Mouse (Mus musculus): Measurements from ENCODE around the gene Fbxo5.

The Fbxo5 gene

DNA sequence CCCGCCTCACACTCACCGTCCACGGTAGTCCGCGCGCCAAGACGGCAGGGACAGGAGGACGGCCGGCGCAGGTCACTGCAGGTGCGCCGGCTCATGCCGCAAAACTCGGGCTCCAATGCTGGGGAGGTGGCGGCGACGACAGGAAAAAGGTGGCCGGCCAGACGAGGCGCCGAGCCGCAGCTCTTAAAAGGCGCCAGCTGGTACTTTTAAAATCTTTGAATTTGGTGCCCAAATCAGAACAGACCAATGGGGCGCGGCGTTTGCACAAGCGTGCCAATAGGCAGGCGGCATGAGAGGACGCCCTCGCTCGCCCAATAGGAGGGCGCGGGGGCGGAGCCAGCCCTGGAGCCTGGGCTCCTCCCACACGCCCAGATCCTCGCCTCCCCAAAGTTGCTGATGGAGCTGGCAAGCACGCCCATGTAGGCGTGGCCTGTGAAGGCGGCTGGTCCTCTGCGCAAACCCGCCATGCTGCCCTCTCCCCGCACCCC, at the start of gene Fbxo5:
Gene Fbxo5, minus strand, starts transcription at position 358 of the 488 bp plus-strand sequence.
- peak; percentile 100 for DNase-seq (ENCODE audit: low read depth)

- peak; percentile 34 for DNase-seq (ENCODE audit: low read depth)
Measured at GRCm38 (mm10) chr10:5853290-5853868, 48.0 kb upstream of the Fbxo5 start.

DNA sequence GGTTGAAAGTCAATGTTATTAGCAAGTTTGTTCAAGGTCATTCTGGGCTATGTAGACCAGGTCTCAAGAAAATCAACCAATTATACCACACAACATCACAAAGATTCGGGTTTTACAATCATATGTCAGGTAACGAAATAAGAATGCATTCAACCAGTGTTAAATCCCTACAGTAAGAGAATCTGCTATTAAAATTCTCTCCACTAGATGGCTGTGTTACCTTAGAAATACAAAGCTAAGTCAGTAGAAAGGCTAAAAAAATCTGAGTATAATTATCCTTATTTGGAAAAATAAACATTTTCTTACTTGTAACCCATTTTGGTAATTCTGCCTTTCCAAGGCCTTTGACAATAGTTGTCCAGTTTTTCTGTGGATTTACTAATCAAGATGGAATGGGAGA, 41.5 kb upstream of the Fbxo5 start:
- peak; percentile 64 for DNase-seq (ENCODE audit: low read depth)

DNA sequence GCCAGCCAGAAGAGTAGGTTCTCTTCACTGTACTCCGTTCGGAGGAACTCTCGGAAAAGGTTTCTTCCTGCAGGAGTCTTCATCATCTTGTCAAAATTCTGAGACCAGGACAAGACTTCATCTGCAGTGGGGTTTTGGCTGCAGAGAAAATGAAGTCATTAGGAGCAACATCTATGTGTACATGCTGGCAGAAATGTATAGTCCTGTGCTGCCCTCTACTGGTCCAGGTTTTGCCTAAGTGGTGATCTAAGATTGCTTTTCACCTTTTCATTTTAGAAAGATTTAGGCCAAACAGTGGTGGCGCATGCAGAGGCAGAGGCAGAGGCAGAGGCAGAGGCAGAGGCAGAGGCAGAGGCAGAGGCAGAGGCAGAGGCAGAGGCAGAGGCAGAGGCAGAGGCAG, 36.0 kb upstream of the Fbxo5 start:
- DNase-seq (ENCODE audit: low read depth): peak; percentile 92

GRCm38 (mm10) chr10:5826336-5827025, 21.1 kb upstream of the Fbxo5 start:
- DNase-seq (ENCODE audit: low read depth): no peak

DNA sequence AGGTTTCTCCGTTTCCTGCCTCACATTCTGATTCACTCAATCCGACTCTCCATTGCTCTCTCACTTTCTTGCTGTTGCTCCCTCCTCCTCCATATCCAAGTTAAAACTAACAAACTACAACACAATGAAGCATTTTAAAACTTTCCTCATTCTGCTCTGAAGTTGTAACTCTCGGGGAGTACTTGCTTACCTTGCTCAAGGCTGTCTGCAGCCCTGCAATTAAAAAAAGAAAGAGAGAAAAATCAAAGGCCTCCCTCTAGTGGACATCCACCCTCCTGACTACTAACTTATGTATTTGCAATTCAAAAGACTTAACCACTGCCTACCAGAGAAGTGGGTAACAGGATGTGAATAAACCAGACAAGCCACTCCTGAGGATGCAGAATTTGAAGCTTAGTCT, 19.4 kb upstream of the Fbxo5 start:
- peak; percentile 81 for DNase-seq (ENCODE audit: low read depth)

DNA sequence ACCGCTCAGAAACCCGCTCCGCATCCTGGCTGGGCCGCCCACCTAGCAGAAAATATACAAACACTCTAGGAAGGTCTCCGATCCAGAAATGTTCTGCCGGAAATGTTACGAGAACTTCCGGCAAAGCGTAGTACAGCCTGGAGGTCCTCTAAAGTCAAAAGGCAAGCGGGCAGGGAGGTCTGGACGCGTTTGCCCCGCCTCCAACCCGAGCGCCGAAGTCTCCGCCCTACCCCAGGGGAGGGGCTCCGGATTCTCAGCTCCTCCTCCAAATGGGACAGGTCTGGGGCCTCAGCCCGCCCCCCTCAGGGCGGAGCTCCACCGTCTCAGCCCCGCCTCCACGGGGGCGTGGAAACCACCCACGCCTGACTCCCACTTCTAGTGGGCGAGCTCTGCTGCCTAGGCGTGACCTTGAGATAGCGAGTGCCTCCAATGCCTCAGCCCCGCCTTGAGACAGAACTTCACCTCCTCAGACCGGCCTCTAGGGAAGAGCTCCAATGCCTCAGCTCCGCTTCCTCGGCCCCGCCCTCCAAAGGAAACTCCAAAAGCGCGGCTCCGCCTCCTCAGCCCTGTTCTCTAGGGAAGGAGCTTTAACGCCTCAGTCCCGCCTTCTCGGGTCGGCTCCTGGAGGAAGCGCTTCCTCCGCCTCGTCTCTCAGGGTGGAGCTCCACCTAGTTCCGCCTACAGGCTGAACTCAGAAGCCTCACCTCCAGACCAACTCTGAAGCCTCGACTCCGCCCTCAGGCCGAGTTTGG, 18.5 kb upstream of the Fbxo5 start, which contains the start of gene Mtrf1l:
Gene Mtrf1l, minus strand, starts transcription at position 171 of the 752 bp plus-strand sequence.
- peak; percentile 99 for DNase-seq (ENCODE audit: low read depth)

DNA sequence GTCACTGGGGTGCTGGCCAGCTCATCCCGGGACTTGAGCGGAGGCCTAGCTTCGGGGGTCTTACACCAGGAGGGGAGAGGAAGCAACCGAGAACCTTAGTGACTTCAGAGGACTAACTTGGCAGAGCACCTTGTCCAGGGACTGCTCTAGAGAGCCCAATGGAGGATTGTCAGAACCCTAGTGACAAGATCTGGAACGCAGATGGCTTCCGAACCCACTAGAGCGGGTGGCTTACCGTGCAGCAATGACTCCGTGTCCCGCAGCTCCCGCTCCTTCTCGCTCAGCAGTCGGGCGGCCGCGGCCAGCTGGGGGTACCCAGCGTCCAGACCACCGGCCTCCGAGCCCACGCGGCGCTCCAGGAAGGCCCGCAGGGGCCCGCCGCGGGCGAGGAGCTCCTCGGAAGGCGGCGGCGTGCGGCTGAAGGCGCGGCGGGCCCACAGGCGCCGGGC, 17.9 kb upstream of the Fbxo5 start:
- DNase-seq (ENCODE audit: low read depth): no peak

DNA sequence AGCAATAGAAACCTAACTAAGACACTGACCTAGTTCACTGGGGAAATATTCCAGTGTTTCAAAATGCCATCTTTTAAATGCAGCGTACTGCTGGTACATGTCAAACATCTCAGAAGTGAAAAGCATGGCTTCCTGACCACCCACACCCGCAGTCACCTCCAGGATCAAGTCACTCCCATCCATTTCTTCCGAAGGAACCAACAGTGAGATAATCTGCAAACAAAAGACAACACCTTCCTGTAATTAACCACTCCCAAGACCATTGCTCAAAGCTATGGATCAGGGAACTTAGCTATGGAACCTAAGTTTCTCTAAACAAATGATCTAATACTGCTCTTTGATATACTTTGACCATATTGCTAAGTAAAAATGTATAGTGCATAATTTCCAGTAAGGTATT, 13.4 kb upstream of the Fbxo5 start:
- no peak for DNase-seq (ENCODE audit: low read depth)

DNA sequence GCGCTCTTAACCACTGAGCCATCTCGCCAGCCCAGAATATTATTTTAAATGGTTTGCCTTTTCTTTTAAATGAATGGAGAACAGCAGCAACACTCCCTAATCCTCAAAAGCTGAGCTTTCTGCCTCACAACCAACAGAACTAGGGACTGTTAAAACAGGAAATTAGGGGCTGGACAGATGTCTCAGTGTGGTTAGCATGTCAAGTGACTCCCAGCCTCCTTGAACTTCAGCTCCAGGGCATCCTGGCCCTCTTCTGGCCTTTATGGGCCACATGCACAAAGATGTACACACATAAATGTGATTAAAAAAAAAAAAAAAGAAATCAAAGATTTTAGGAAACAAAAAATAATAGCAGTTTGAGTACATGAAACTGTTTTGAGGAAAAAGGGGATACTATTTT, 10.6 kb upstream of the Fbxo5 start:
- DNase-seq (ENCODE audit: low read depth): no peak

- no peak for DNase-seq (ENCODE audit: low read depth)
Measured at GRCm38 (mm10) chr10:5813724-5814123, 8.3 kb upstream of the Fbxo5 start.

DNA sequence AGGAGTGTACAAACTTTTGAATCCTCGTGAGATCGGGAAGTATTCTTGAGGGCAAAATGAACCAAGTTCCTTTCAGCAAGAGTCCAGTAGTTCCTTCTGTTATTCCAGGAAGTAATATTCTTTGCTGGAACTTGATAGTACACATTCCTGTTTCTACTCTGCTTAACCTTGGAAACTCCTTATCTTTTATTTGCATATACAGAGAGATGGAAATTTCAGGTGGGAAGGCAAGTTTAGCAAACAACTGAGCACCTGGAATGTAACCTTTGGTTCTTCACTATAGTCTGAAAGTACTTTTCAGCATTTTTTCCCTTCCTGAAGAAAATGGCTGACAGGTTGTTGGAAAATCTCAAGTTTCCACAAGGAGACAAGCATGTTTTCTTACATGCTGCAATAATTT, 2.3 kb upstream of the Fbxo5 start:
- DNase-seq (ENCODE audit: low read depth): no peak

DNA sequence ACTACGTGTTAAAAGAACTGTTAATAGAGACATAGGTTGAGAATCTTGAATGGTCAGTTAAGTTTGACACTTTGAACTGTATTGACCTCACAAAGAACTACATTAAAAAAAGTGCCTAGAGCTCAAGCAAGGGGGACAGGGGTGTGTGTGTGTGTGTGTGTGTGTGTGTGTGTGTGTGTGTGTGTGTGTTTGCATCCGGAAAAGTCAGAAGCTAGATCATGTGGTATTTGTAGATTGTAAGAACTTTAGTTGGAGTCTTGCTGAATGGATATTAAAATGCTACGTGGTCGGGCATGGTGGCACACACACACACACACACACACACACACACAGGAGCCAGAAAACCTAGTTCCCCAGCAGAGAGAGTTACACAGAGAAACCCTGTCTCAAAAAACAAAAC, 1.6 kb upstream of the Fbxo5 start:
- no peak for DNase-seq (ENCODE audit: low read depth)

- peak; percentile 70 for DNase-seq (ENCODE audit: low read depth)
Measured at GRCm38 (mm10) chr10:5806416-5806815, 1.0 kb upstream of the Fbxo5 start.

DNA sequence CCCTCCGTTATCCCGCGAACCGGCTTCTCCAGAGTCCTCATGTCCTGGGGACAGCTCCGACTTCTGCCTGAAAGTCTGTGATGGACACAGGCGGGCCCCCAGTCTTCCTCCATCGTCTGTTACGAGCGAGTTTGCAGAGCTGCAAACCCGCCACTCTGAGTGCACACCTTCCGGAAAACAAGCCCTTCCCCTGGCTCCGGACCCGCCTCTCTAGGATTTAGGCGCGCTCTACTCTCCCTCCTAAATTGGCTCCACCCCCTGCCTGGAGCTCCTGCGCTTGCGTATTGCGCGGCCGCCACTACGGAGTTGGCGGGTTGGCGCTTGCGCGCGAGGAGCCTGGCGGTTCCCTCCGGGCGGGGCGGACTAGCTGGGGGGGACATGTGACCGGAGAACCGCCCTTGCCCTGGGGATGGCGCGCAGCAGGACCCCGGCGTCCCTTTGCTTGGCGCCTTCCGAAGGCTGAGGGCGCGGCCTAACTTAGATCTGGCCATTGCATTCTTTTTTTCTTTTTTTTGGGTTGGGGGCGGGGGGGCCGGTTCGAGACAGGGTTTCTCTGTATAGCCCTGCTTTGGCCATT, 419 bp upstream of the Fbxo5 start:
- DNase-seq (ENCODE audit: low read depth): peak; percentile 99

GRCm38 (mm10) chr10:5804691-5805156, 676 bp downstream of the Fbxo5 start:
- DNase-seq (ENCODE audit: low read depth): peak; percentile 31

DNA sequence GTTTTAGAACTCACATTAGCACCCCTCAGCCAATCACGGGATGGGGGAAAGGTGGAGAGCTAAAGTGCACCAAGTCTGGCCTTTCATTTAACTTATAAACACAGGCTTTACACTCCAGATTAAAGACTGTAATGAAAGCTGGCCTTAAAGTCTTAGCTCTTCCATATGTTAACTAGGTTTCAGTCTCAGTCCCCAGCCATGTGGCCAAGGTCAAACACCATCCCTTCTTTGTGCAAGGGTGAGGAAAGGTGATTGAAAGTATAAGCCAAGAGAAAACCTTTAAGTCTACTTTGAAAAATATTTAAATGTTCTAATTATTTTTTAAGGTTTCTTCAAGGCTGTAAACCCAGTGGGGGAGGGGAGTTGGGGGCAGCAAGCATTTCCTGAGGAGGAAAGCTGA, 1.7 kb downstream of the Fbxo5 start:
- DNase-seq (ENCODE audit: low read depth): no peak

DNA sequence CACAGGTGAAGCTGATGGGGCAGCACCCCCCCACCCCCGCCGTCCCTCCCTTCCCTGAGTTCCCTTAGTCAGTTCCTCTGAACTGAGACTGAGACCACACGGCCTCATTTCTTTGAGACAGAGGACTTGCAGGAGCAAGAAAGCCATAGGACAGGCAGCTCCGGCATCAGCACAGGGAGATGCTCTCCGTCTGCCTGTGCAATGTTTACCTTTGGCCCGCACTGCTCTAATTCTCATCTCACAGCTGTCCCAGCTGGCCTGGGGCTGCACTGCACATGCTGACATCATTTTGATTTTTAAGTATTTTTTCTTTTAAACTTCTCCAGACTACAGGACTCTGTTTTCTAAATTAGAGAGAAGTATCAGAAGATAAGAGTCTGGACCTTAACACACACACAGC, 2.5 kb downstream of the Fbxo5 start:
- peak; percentile 51 for DNase-seq (ENCODE audit: low read depth)

GRCm38 (mm10) chr10:5800490-5800889, 4.9 kb downstream of the Fbxo5 start:
- peak; percentile 82 for DNase-seq (ENCODE audit: low read depth)

DNA sequence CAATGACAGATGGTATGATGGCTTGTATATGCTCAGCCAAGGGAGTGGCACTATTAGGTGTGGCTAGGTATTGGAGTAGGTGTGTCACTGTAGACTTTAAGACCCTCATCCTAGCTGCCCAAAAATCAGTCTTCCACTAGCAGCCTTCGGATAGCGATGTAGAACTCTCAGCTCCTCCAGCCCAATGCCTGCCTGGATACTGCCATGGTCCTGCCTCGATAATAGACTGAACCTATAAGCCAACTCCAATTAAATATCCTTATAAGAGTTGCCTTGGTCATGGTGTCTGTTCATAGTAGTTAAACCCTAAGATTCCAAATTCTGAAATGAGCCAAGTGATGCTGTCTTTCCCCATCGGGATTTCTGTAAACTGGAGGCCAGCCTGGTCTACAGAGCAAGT, 7.3 kb downstream of the Fbxo5 start:
- no peak for DNase-seq (ENCODE audit: low read depth)

GRCm38 (mm10) chr10:5790657-5791056, 14.7 kb downstream of the Fbxo5 start:
- DNase-seq (ENCODE audit: low read depth): peak; percentile 87

GRCm38 (mm10) chr10:5786923-5787322, 18.5 kb downstream of the Fbxo5 start:
- peak; percentile 81 for DNase-seq (ENCODE audit: low read depth)
